Mouse (Mus musculus): ENCODE results near the gene Timm44. TPM values are rescaled to one million over a fixed set of nuclear protein-coding genes. Genes with fewer than 3 reads are reported as not detected.

The Timm44 gene
- polyA plus RNA-seq, 1 experiment from 2014 or later, result 74.6 TPM

GRCm38 (mm10) chr8:4276111-4276465 is 375 bp upstream of the Timm44 start:
- 28% methylated on average over 9 of the region's 9 CpGs for WGBS
- H3K27ac ChIP-seq (ENCODE audit: low read length), result peak overlapping the region; percentile 61; the same call in 1 of the 2 replicates
- peak overlapping the region; percentile 86 for H3K4me3 ChIP-seq (ENCODE audit: low read length)
- H3K9me3 ChIP-seq (ENCODE audit: control insufficient read depth, low read length), result no peaks in the 10 kb centered on the region
- no peaks in the 10 kb centered on the region for H3K27me3 ChIP-seq (replicated peaks; ENCODE audit: control insufficient read depth, insufficient read depth, low read length)
- ATAC-seq, result peak; percentile 68; the same call in 1 of the 2 replicates
- H3K4me1 ChIP-seq (ENCODE audit: control insufficient read depth, insufficient read depth, low read length), result peaks cover 8% of the 10 kb centered on the region
- peak overlapping the region; percentile 77 for H3K4me2 ChIP-seq (ENCODE audit: low read depth, low read length)
- H3K9ac ChIP-seq (ENCODE audit: low read depth, low read length), result peak overlapping the region; percentile 83
- H3K36me3 ChIP-seq (ENCODE audit: control insufficient read depth, insufficient read depth, low read length), result peaks cover 2% of the 10 kb centered on the region

DNA sequence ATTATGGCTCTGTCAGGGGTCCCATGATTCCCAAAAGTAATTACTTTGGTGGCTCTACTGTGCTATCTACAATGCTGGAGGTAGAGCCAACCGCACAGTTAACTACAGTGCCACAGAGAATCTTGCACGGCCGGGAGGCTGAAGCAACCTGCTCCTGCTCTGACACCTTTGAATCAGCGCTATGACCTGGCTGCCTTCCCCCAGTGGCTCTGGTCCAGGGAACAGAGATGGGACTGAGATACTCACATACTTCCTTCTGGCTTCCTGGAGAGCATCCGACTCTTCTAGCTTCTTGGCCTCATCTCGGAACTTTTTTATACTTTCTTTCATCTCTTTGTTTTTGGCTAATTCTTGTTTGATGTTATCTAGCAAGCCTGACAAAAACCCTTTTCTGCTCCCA is 6.1 kb downstream of the Timm44 start:
- no peak for ATAC-seq
- Histone ChIP-seq H3K9ac (ENCODE audit: low read depth, low read length) (no peak overlapping the region), H3K27me3 (replicated peaks; ENCODE audit: control insufficient read depth, insufficient read depth, low read length) (no peaks in the 10 kb centered on the region), H3K4me1 (ENCODE audit: control insufficient read depth, insufficient read depth, low read length) (peaks cover 3% of the 10 kb centered on the region), H3K4me2 (ENCODE audit: low read depth, low read length) (no peak overlapping the region), H3K27ac (ENCODE audit: low read length) (no peak overlapping the region), H3K36me3 (ENCODE audit: control insufficient read depth, insufficient read depth, low read length) (peaks cover 38% of the 10 kb centered on the region), H3K4me3 (ENCODE audit: low read length) (no peak overlapping the region), H3K9me3 (ENCODE audit: control insufficient read depth, low read length) (no peaks in the 10 kb centered on the region)
- 91% methylated on average over 6 of the region's 6 CpGs for WGBS

- ATAC-seq, result peak; percentile 62; the same call in 1 of the 2 replicates
- no peak overlapping the region for H3K4me3 ChIP-seq (ENCODE audit: low read length)
- H3K9me3 ChIP-seq (ENCODE audit: control insufficient read depth, low read length), result no peaks in the 10 kb centered on the region
- peaks cover 38% of the 10 kb centered on the region for H3K36me3 ChIP-seq (ENCODE audit: control insufficient read depth, insufficient read depth, low read length)
- no peaks in the 10 kb centered on the region for H3K27me3 ChIP-seq (replicated peaks; ENCODE audit: control insufficient read depth, insufficient read depth, low read length)
- no peak overlapping the region for H3K9ac ChIP-seq (ENCODE audit: low read depth, low read length)
- no peak overlapping the region for H3K27ac ChIP-seq (ENCODE audit: low read length)
- no peak overlapping the region for H3K4me2 ChIP-seq (ENCODE audit: low read depth, low read length)
- no peaks in the 10 kb centered on the region for H3K4me1 ChIP-seq (ENCODE audit: control insufficient read depth, insufficient read depth, low read length)
- WGBS, result 77% methylated on average over 15 of the region's 15 CpGs
Observed at GRCm38 (mm10) chr8:4267627-4268026, 8.1 kb downstream of the Timm44 start.

DNA sequence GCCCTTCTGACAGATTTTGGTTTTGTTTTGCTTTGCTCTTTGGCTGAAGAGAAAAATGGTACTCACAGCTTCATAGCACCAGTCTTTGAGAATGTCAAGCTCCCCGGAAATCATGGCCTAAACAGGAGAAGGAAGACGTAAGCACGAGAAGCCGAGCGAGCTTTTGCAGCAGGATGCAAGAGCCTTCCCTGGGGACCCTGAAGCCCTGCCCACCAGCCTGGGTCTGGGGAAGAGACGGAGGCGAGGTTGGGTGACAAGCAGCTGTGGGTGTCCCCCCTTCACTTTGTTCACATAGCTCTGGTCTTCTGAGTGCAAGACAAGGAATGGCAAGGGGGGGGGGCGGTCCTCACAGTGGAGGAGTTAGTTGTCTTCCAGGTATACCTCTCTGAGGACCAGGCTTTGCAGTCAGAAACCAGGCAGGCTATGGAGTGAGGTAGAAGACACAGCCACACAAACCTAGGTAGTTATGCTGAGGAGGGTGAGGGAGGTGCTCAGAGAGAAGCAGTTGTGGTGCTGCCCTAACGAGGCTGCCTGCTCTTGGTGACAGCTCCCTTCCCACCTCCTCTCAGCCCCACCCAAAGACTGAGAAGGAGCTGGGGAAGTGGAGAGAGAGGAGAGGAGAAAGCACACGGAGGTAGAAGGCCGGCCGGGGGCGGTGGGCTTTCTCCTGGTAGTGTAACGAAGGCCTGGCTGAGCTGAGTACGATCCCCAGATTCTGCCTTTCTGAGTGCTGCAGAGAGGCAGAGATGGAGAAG is 10.4 kb downstream of the Timm44 start:
- no peak overlapping the region for H3K9ac ChIP-seq (ENCODE audit: low read depth, low read length)
- H3K9me3 ChIP-seq (ENCODE audit: control insufficient read depth, low read length), result no peaks in the 10 kb centered on the region
- H3K4me1 ChIP-seq (ENCODE audit: control insufficient read depth, insufficient read depth, low read length), result no peaks in the 10 kb centered on the region
- no peaks in the 10 kb centered on the region for H3K27me3 ChIP-seq (replicated peaks; ENCODE audit: control insufficient read depth, insufficient read depth, low read length)
- no peak overlapping the region for H3K4me3 ChIP-seq (ENCODE audit: low read length)
- no peak overlapping the region for H3K4me2 ChIP-seq (ENCODE audit: low read depth, low read length)
- ATAC-seq, result no peak
- whole genome bisulfite sequencing, result 90% methylated on average over 15 of the region's 15 CpGs
- H3K36me3 ChIP-seq (ENCODE audit: control insufficient read depth, insufficient read depth, low read length), result peaks cover 44% of the 10 kb centered on the region
- no peak overlapping the region for H3K27ac ChIP-seq (ENCODE audit: low read length)

DNA sequence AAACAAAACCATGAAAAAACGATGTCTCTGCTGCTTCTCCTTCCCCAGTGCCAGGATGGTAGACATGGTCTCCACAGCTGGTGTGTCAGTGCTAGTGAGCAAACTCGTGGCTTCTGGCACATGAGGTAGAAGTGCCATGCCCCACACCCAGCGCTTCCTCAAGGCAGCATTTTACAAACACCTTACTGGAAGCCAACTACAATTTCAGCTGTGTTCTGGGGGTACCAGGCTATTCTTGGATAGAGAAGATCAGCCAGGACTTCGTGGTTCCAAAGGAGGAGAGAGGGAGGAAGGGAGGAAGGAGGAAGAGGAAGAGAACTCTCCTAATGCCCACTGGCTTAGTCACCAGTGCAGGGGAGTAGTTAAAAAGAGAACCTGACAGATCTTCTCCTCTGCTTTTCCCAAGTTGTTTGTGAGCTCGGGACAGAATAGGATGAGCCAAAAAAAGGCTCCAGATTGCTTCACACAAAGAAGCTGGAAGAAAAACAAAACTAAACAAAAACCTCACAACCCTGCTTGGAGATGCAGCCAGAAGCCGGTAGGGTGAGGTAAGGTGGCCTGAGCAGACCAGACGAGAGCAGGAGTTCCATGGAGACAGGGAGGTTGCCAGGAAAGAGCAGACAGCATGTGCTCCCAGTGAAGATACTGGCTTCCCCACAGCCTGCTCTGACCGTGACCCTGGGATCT is 12.5 kb downstream of the Timm44 start:
- Histone ChIP-seq H3K9ac (ENCODE audit: low read depth, low read length) (no peak overlapping the region), H3K4me2 (ENCODE audit: low read depth, low read length) (no peak overlapping the region), H3K4me3 (ENCODE audit: low read length) (no peak overlapping the region), H3K27me3 (replicated peaks; ENCODE audit: control insufficient read depth, insufficient read depth, low read length) (no peaks in the 10 kb centered on the region), H3K9me3 (ENCODE audit: control insufficient read depth, low read length) (no peaks in the 10 kb centered on the region), H3K36me3 (ENCODE audit: control insufficient read depth, insufficient read depth, low read length) (peaks cover 40% of the 10 kb centered on the region), H3K27ac (ENCODE audit: low read length) (no peak overlapping the region), H3K4me1 (ENCODE audit: control insufficient read depth, insufficient read depth, low read length) (peaks cover 7% of the 10 kb centered on the region)
- ATAC-seq, result no peak
- 82% methylated on average over 8 of the region's 8 CpGs for WGBS

DNA sequence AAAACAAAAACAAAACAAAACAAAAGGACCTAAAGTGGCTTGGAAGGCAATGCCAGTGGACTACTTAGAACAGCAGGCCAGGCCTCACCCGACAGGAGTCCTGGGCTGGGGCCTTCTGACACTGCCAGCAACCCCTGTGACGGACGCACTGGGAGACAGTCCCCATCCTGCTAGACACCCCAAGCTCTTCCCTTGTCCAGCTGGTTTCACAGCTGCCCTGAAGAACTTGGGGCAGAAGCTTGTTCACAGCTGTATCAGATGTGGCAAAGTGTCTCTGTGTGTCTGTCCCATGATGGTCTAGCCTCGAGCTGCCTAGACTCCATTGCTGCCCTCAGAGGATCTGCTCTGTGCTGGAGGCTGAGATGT is 15.9 kb downstream of the Timm44 start:
- H3K4me2 ChIP-seq (ENCODE audit: low read depth, low read length), result no peak overlapping the region
- no peaks in the 10 kb centered on the region for H3K9me3 ChIP-seq (ENCODE audit: control insufficient read depth, low read length)
- H3K36me3 ChIP-seq (ENCODE audit: control insufficient read depth, insufficient read depth, low read length), result peaks cover 24% of the 10 kb centered on the region
- peaks cover 9% of the 10 kb centered on the region for H3K4me1 ChIP-seq (ENCODE audit: control insufficient read depth, insufficient read depth, low read length)
- WGBS, result 85% methylated on average over 4 of the region's 4 CpGs
- peak overlapping the region; percentile 40; the same call in 1 of the 2 replicates for H3K27ac ChIP-seq (ENCODE audit: low read length)
- H3K4me3 ChIP-seq (ENCODE audit: low read length), result no peak overlapping the region
- no peak for ATAC-seq
- peak overlapping the region; percentile 47; the same call in 1 of the 2 replicates for H3K9ac ChIP-seq (ENCODE audit: low read depth, low read length)
- no peaks in the 10 kb centered on the region for H3K27me3 ChIP-seq (replicated peaks; ENCODE audit: control insufficient read depth, insufficient read depth, low read length)

DNA sequence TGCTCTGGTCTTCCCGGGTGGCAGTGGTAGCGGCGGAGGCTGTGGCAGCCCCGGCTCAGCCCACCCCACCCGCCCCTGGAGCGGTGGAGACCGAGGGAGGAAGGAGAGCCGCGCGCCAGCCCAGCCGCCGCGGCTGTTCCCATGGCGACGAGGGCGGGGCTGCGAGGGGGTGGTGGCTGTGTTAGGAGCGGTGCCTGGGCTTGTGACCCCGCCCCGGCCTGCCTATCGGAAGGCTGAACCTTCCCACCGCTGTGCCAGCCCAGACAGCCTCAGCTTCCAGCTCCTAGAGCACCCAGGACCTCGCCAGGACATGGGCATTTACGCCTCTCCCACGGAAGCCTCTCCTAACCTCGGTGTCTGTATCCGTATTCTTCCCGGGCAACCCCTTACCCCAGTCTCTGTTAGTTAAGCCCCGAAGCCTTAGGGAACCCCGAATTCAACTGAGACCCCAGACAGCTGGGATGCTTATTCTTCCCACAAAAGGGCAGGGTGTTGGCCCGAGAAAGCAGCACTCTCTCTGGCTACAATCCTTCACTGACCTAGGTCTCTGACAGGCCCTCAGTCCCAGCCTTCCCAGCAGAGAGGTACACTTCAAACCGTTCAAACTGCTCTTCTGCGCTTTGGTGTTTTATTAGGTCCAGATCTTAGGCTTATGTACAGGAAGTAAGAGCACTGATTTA is 16.4 kb downstream of the Timm44 start, which contains the start of gene Ctxn1:
Ctxn1 (minus strand) TSS at position 150 of the 680 bp plus-strand sequence.
- H3K27me3 ChIP-seq (replicated peaks; ENCODE audit: control insufficient read depth, insufficient read depth, low read length), result no peaks in the 10 kb centered on the region
- peak; percentile 95 for ATAC-seq
- H3K4me3 ChIP-seq (ENCODE audit: low read length), result peak within 1 kb of the TSS; percentile 73
- peak within 1 kb of the TSS; percentile 40 for H3K27ac ChIP-seq (ENCODE audit: low read length)
- H3K4me1 ChIP-seq (ENCODE audit: control insufficient read depth, insufficient read depth, low read length), result peaks cover 10% of the 10 kb centered on the region
- H3K36me3 ChIP-seq (ENCODE audit: control insufficient read depth, insufficient read depth, low read length), result peaks cover 24% of the 10 kb centered on the region
- H3K9me3 ChIP-seq (ENCODE audit: control insufficient read depth, low read length), result no peaks in the 10 kb centered on the region
- WGBS, result 5% methylated on average over 31 of the region's 33 CpGs
- H3K9ac ChIP-seq (ENCODE audit: low read depth, low read length), result peak within 1 kb of the TSS; percentile 82
- H3K4me2 ChIP-seq (ENCODE audit: low read depth, low read length), result peak within 1 kb of the TSS; percentile 91

- Histone ChIP-seq H3K9ac (ENCODE audit: low read depth, low read length) (peak overlapping the region; percentile 82), H3K36me3 (ENCODE audit: control insufficient read depth, insufficient read depth, low read length) (peaks cover 24% of the 10 kb centered on the region), H3K9me3 (ENCODE audit: control insufficient read depth, low read length) (no peaks in the 10 kb centered on the region), H3K4me3 (ENCODE audit: low read length) (peak overlapping the region; percentile 73), H3K4me1 (ENCODE audit: control insufficient read depth, insufficient read depth, low read length) (peaks cover 16% of the 10 kb centered on the region), H3K27ac (ENCODE audit: low read length) (peak overlapping the region; percentile 37), H3K27me3 (replicated peaks; ENCODE audit: control insufficient read depth, insufficient read depth, low read length) (no peaks in the 10 kb centered on the region), H3K4me2 (ENCODE audit: low read depth, low read length) (peak overlapping the region; percentile 91)
- under 1% methylated on average over 32 of the region's 32 CpGs for whole genome bisulfite sequencing
- peak; percentile 74 for ATAC-seq
Observed at GRCm38 (mm10) chr8:4258678-4259077, 17.0 kb downstream of the Timm44 start.

GRCm38 (mm10) chr8:4258233-4258632 is 17.5 kb downstream of the Timm44 start:
- Histone ChIP-seq H3K4me2 (ENCODE audit: low read depth, low read length) (peak overlapping the region; percentile 91), H3K9me3 (ENCODE audit: control insufficient read depth, low read length) (no peaks in the 10 kb centered on the region), H3K4me3 (ENCODE audit: low read length) (peak overlapping the region; percentile 73), H3K27me3 (replicated peaks; ENCODE audit: control insufficient read depth, insufficient read depth, low read length) (no peaks in the 10 kb centered on the region), H3K27ac (ENCODE audit: low read length) (peak overlapping the region; percentile 37), H3K36me3 (ENCODE audit: control insufficient read depth, insufficient read depth, low read length) (peaks cover 24% of the 10 kb centered on the region), H3K4me1 (ENCODE audit: control insufficient read depth, insufficient read depth, low read length) (peaks cover 18% of the 10 kb centered on the region), H3K9ac (ENCODE audit: low read depth, low read length) (peak overlapping the region; percentile 82)
- peak; percentile 41 for ATAC-seq
- WGBS, result 2% methylated on average over 35 of the region's 35 CpGs

Data from intestine, embryonic 16.5 days (tissue).